Mouse (Mus musculus) liver, embryonic 13.5 days (tissue): ENCODE measurements around the gene Cpt1b. TPM values are rescaled to one million over a fixed set of nuclear protein-coding genes. Genes with fewer than 3 reads are reported as not detected.
"Not testable (repeated sequence)": the region's sequence is repeated elsewhere in the genome, so short reads cannot be mapped to it uniquely, and the experiment has no call there.

Experiments
- ATAC-seq: fragments of 200-750 bp; cut with Nextera tagmentation; 2 replicates; pipeline ENCODE4 v1.8.0; 2017; ENCODE audit warnings: low read depth, mild to moderate bottlenecking, moderate number of reproducible peaks, moderate library complexity
- DNase-seq: peaks from one replicate; pipeline ENCODE4 v3.0.0; 2022
- H3K27ac ChIP-seq: fragments of 300-500 bp; sonication (generic); 2 replicates; pipeline ENCODE4 v1.5.1; 2015; ENCODE audit warnings: moderate library complexity, mild to moderate bottlenecking, inconsistent platforms
- H3K27me3 ChIP-seq: fragments of 300-500 bp; sonication (generic); 2 replicates; pipeline ENCODE4 v1.6.1; 2015; ENCODE audit warnings: mild to moderate bottlenecking, inconsistent platforms
- H3K36me3 ChIP-seq: fragments of 300-500 bp; sonication (generic); 2 replicates; pipeline ENCODE4 v1.6.1; 2015; ENCODE audit warnings: mild to moderate bottlenecking, inconsistent platforms
- H3K4me1 ChIP-seq: fragments of 300-500 bp; sonication (generic); replicated peaks from 2 replicates; pipeline ENCODE4 v1.6.1; 2015; ENCODE audit warnings: inconsistent platforms
- H3K4me2 ChIP-seq: fragments of 300-500 bp; sonication (generic); 2 replicates; pipeline ENCODE4 v1.6.1; 2015; ENCODE audit warnings: inconsistent platforms, mild to moderate bottlenecking, moderate library complexity
- H3K4me3 ChIP-seq: fragments of 300-500 bp; sonication (generic); replicated peaks from 2 replicates; pipeline ENCODE4 v1.5.1; 2015; ENCODE audit warnings: mild to moderate bottlenecking, inconsistent platforms
- H3K9ac ChIP-seq: fragments of 300-500 bp; sonication (generic); 2 replicates; pipeline ENCODE4 v1.6.1; 2015; ENCODE audit warnings: mild to moderate bottlenecking, inconsistent platforms
- H3K9me3 ChIP-seq: fragments of 300-500 bp; sonication (generic); replicated peaks from 2 replicates; pipeline ENCODE4 v1.6.1; 2016; ENCODE audit warnings: inconsistent platforms
- WGBS: fragments of 180-500 bp; shearing (Covaris S2); methylation state at CpG from one replicate; pipeline ENCODE4 v1.1.7; 2015; ENCODE audit not compliant: insufficient replicate concordance; 5-methylcytosine and 5-hydroxymethylcytosine counted together
- polyA plus RNA-seq: library from polyadenylated mRNA; unstranded; fragments of >200 nt; fragmentation: Nextera tagmentation; extraction: Ambion mirVana; gene quantifications from 2 replicates; pipeline ENCODE4 v1.2.1, GENCODE M21; 2015

The Cpt1b gene
- polyA plus RNA-seq, 1 experiment from 2014 or later: 1.9 TPM

GRCm38 (mm10) chr15:89431806-89432205, 6.1 kb upstream of the Cpt1b start:
- ATAC-seq (no peak), DNase-seq (no peak)
- Histone ChIP-seq H3K4me3 (no peak overlapping the region), H3K27ac (no peak overlapping the region), H3K4me2 (no peak overlapping the region), H3K4me1 (peaks cover 47% of the 10 kb centered on the region), H3K27me3 (no peaks in the 10 kb centered on the region), H3K9me3 (no peaks in the 10 kb centered on the region), H3K36me3 (peaks cover 14% of the 10 kb centered on the region), H3K9ac (no peak overlapping the region)
- WGBS: 84% methylated on average over 6 of the region's 6 CpGs

DNA sequence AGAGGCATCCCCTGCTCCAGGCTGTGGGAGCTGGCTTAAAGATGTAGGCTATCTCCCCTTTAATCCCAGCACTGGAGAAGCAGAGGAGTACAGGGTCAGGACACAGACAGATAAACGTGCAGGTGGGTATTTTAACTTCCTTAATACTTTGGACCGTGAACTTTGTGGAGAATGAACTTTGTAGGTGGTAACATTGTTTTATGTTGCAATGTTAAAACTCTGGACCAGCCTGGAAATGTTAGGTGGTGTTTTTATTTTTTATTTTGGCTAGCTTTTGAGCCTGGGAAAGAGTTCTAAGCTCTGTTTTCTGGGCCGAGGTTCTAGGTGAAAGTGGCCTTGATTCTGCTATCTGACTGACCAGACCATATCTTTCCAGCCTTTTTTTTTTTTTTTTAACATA, 5.6 kb upstream of the Cpt1b start:
- ATAC-seq (no peak), DNase-seq (no peak)
- Histone ChIP-seq H3K27ac (no peak overlapping the region), H3K4me3 (peak overlapping the region; percentile 83; the same call in 1 of the 2 replicates), H3K9me3 (no peaks in the 10 kb centered on the region), H3K9ac (peak overlapping the region; percentile 53), H3K27me3 (no peaks in the 10 kb centered on the region), H3K4me2 (peak overlapping the region; percentile 94), H3K4me1 (peaks cover 50% of the 10 kb centered on the region), H3K36me3 (peaks cover 20% of the 10 kb centered on the region)
- 59% methylated on average over 3 of the region's 3 CpGs for WGBS

DNA sequence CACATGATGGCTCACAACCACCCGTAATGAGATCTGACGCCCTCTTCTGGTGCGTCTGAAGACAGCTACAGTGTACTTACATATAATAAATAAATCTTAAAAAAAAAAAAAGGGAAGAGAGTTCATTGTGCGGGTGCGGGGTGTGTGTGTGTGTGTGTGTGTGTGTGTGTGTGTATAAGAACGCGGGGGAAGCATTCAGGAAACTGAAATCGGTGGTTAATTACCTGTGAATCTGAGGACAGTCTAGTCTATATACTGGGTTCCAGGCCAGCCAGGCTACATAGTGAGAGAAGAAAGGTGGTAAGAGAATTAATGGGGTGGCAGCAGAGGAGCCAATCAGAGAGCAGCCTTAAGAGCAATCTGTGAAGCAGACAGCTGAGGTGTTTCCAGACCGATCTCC, 5.1 kb upstream of the Cpt1b start:
- H3K27ac ChIP-seq, H3K9me3 ChIP-seq, DNase-seq, H3K9ac ChIP-seq, H3K27me3 ChIP-seq, ATAC-seq: not testable (repeated sequence)
- Histone ChIP-seq H3K36me3 (peaks cover 25% of the 10 kb centered on the region), H3K4me1 (peaks cover 55% of the 10 kb centered on the region), H3K4me2 (peak overlapping the region; percentile 94), H3K4me3 (peak overlapping the region; percentile 83)
- 58% methylated on average over 9 of the region's 9 CpGs for WGBS

DNA sequence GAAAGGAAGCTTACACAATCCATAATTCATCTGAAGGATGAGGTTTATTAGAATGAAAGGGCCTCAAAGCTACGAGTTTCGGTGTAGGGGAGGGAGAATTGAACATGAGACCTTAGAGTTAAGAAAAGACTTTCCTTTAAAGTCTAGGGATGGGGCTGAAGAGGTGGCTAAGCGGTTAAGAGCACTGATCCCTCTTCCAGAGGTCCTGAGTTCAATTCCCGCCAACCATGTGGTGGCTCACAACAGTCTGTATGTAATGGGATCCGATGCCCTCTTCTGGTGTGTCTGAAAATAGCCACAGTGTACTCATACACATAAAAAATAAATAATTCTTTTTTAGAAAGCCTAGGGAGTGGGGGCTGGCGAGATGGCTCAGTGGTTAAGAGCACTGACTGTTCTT, 4.7 kb upstream of the Cpt1b start:
- peaks cover 59% of the 10 kb centered on the region for H3K4me1 ChIP-seq
- 30% methylated on average over 6 of the region's 6 CpGs for WGBS
- no peaks in the 10 kb centered on the region for H3K27me3 ChIP-seq
- peak overlapping the region; percentile 100 for H3K27ac ChIP-seq
- H3K4me2 ChIP-seq: peak overlapping the region; percentile 94
- DNase-seq (no peak), ATAC-seq (no peak)
- H3K4me3 ChIP-seq: peak overlapping the region; percentile 83
- peak overlapping the region; percentile 88 for H3K9ac ChIP-seq
- peaks cover 29% of the 10 kb centered on the region for H3K36me3 ChIP-seq
- no peaks in the 10 kb centered on the region for H3K9me3 ChIP-seq

- H3K27me3 ChIP-seq: no peaks in the 10 kb centered on the region
- under 1% methylated on average over 70 of the region's 70 CpGs for WGBS
- H3K36me3 ChIP-seq: peaks cover 29% of the 10 kb centered on the region
- peak within 1 kb of the TSS; percentile 94 for H3K4me2 ChIP-seq
- peak within 1 kb of the TSS; percentile 100 for H3K27ac ChIP-seq
- H3K4me3 ChIP-seq: peak within 1 kb of the TSS; percentile 83
- H3K4me1 ChIP-seq: peaks cover 64% of the 10 kb centered on the region
- ATAC-seq: peak; percentile 90
- peak; percentile 91 for DNase-seq
- no peaks in the 10 kb centered on the region for H3K9me3 ChIP-seq
- peak within 1 kb of the TSS; percentile 88 for H3K9ac ChIP-seq
Observed at GRCm38 (mm10) chr15:89429352-89430221, 3.9 kb upstream of the Cpt1b start, which contains the start of the genes C730034F03Rik, Gm44502 and Chkb. Gene C730034F03Rik, plus strand, starts transcription at chr15:89429589. Gene Gm44502, minus strand, starts transcription at chr15:89429696. Gene Chkb, minus strand, starts transcription at chr15:89429908.

GRCm38 (mm10) chr15:89428821-89429351, 3.2 kb upstream of the Cpt1b start:
- Histone ChIP-seq H3K36me3 (peaks cover 29% of the 10 kb centered on the region), H3K4me2 (peak overlapping the region; percentile 94), H3K4me1 (peaks cover 60% of the 10 kb centered on the region), H3K27ac (peak overlapping the region; percentile 100), H3K9me3 (no peaks in the 10 kb centered on the region), H3K4me3 (peak overlapping the region; percentile 83), H3K27me3 (no peaks in the 10 kb centered on the region), H3K9ac (peak overlapping the region; percentile 88)
- no peak for DNase-seq
- WGBS: 9% methylated on average over 22 of the region's 22 CpGs
- ATAC-seq: peak; percentile 9

DNA sequence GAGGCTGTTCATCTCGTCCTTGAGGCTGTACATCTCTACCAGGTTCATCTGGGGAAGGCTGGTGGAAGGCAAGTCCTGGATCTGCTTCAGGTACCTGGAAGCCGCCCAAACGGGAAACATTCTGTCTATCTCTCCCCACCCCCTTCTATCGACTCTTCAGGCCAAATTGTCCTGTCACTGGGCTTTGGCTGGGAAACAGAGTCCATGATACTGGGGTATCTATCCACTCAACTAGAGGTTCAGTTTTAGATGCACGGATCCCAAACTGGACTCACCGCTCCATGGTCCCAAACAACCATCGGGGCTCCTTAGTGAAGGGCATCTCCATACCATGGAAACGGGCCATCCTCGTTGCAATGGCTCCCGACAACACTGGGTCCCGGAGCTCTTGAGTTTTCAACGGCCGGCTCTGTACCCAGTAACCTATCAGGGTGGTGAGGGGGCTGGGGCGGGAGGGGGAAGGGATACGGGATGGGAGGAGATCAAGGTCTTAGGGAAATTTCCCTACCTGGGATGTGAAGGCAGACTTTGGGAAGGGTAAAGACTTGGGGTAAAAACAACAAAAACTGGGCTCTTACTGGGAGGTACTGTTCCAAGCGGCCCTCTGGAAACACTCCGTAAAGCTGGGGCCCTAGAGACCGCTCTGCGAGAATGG, 2.6 kb upstream of the Cpt1b start:
- Histone ChIP-seq H3K27ac (peak overlapping the region; percentile 100; the same call in 1 of the 2 replicates), H3K4me2 (peak overlapping the region; percentile 94)

DNA sequence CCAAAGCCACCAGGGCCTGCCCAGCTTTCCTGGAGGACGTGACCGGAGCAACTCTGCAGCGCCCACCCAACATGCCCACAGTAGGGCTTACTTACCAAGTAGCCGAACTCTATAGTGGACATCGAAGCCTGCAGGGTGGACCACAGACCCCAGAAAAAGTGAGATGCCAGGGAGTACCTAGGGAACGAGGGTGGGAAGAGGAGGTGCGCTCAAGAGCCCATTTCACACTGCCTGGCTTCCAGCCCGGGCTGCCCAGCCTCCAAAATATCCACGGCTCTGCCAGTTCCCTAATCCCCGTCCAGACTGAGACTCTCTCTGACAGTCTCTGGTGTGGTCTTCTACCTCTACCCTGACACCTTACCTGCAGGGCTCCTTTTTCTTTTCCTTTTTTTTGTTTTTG, 1.1 kb upstream of the Cpt1b start:
- ATAC-seq: no peak

More for the DNA sequence above, 2.6 kb upstream of the Cpt1b start:
- DNase-seq (no peak), ATAC-seq (no peak)
- Histone ChIP-seq H3K36me3 (peaks cover 29% of the 10 kb centered on the region), H3K27me3 (no peaks in the 10 kb centered on the region), H3K9ac (peak overlapping the region; percentile 88), H3K4me3 (peak overlapping the region; percentile 83), H3K9me3 (no peaks in the 10 kb centered on the region), H3K4me1 (peaks cover 60% of the 10 kb centered on the region)
- WGBS: 83% methylated on average over 19 of the region's 19 CpGs

GRCm38 (mm10) chr15:89424621-89425020, 1.0 kb downstream of the Cpt1b start:
- DNase-seq (no peak), ATAC-seq (no peak)
- WGBS: 72% methylated on average over 8 of the region's 8 CpGs
- Histone ChIP-seq H3K27me3 (no peaks in the 10 kb centered on the region), H3K4me2 (no peak overlapping the region), H3K4me1 (peaks cover 35% of the 10 kb centered on the region), H3K4me3 (no peak overlapping the region), H3K27ac (no peak overlapping the region), H3K9ac (no peak overlapping the region), H3K9me3 (no peaks in the 10 kb centered on the region), H3K36me3 (peaks cover 39% of the 10 kb centered on the region)

More for the DNA sequence above, 1.1 kb upstream of the Cpt1b start:
- H3K9me3 ChIP-seq: no peaks in the 10 kb centered on the region
- peaks cover 53% of the 10 kb centered on the region for H3K4me1 ChIP-seq
- no peak overlapping the region for H3K27ac ChIP-seq
- no peak for DNase-seq
- WGBS: 86% methylated on average over 10 of the region's 10 CpGs
- peaks cover 31% of the 10 kb centered on the region for H3K36me3 ChIP-seq
- no peaks in the 10 kb centered on the region for H3K27me3 ChIP-seq
- no peak overlapping the region for H3K9ac ChIP-seq
- no peak overlapping the region for H3K4me3 ChIP-seq
- H3K4me2 ChIP-seq: no peak overlapping the region

- Histone ChIP-seq H3K27me3 (no peaks in the 10 kb centered on the region), H3K4me2 (no peak overlapping the region), H3K27ac (no peak overlapping the region), H3K9ac (no peak overlapping the region), H3K36me3 (peaks cover 26% of the 10 kb centered on the region), H3K4me3 (no peak overlapping the region), H3K9me3 (no peaks in the 10 kb centered on the region), H3K4me1 (peaks cover 17% of the 10 kb centered on the region)
- DNase-seq: no peak
- ATAC-seq: no peak
- WGBS: 86% methylated on average over 9 of the region's 9 CpGs
Observed at GRCm38 (mm10) chr15:89421938-89422337, 3.7 kb downstream of the Cpt1b start.

GRCm38 (mm10) chr15:89415282-89415681, 10.4 kb downstream of the Cpt1b start:
- WGBS: 70% methylated on average over 8 of the region's 8 CpGs
- H3K27me3 ChIP-seq: no peaks in the 10 kb centered on the region
- H3K4me3 ChIP-seq: no peak overlapping the region
- H3K36me3 ChIP-seq: peaks cover 6% of the 10 kb centered on the region
- ATAC-seq (no peak), DNase-seq (no peak)
- no peak overlapping the region for H3K4me2 ChIP-seq
- H3K4me1 ChIP-seq: no peaks in the 10 kb centered on the region
- H3K9ac ChIP-seq: no peak overlapping the region
- no peaks in the 10 kb centered on the region for H3K9me3 ChIP-seq
- H3K27ac ChIP-seq: no peak overlapping the region
